Mouse (Mus musculus) olfactory bulb, adult 2 months (tissue): ENCODE measurements around the gene Maneal.

ENCODE experiments used
- CTCF ChIP-seq: fragments of 200-500 bp; IDR thresholded peaks from 2 replicates; pipeline ENCODE4 v1.5.1; 2012; ENCODE audit warnings: low read depth, mild to moderate bottlenecking, low read length, moderate library complexity; ENCODE audit not compliant: insufficient read depth
- POLR2A ChIP-seq: fragments of 200-500 bp; IDR thresholded peaks from 2 replicates; pipeline ENCODE4 v1.6.1; 2012; ENCODE audit warnings: mild to moderate bottlenecking, low read depth, low read length, moderate library complexity; ENCODE audit not compliant: insufficient read depth

- no peak for TF ChIP-seq POLR2A
- no peak for TF ChIP-seq CTCF
Measured at GRCm38 (mm10) chr4:124829671-124830070, 32.3 kb downstream of the Maneal start.
